Mouse (Mus musculus) spleen, adult 18-20 months (tissue): Measurements from ENCODE around the gene Slco2a1.

Source experiments
- DNase-seq, 2 experiments: peaks; one replicate each; pipeline ENCODE4 v3.0.0; 2022; ENCODE audit warnings: mixed read lengths in 2 of 2

Slco2a1 gene

GRCm38 (mm10) chr9:102988462-102988861, at the start of gene Slco2a1:
Slco2a1 (plus strand) TSS chr9:102988712.
- DNase-seq, result no peak

GRCm38 (mm10) chr9:102942221-102942620, 46.3 kb upstream of the Slco2a1 start:
- DNase-seq, result no peak

- DNase-seq, result no peak
Measured at GRCm38 (mm10) chr9:102944891-102945290, 43.6 kb upstream of the Slco2a1 start.

- no peak for DNase-seq
Measured at GRCm38 (mm10) chr9:102946469-102947015, 42.0 kb upstream of the Slco2a1 start.

GRCm38 (mm10) chr9:102948706-102949105, 39.8 kb upstream of the Slco2a1 start:
- DNase-seq, result no peak

- no peak for DNase-seq
Measured at GRCm38 (mm10) chr9:102951091-102951994, 37.2 kb upstream of the Slco2a1 start.

- no peak for DNase-seq
Measured at GRCm38 (mm10) chr9:102955866-102956265, 32.6 kb upstream of the Slco2a1 start.

- no peak for DNase-seq
Measured at GRCm38 (mm10) chr9:102958703-102959102, 29.8 kb upstream of the Slco2a1 start.

GRCm38 (mm10) chr9:102961356-102962092, 27.0 kb upstream of the Slco2a1 start:
- DNase-seq, result no peak

GRCm38 (mm10) chr9:102962093-102962788, 26.3 kb upstream of the Slco2a1 start:
- DNase-seq, result no peak

GRCm38 (mm10) chr9:102963321-102963720, 25.2 kb upstream of the Slco2a1 start:
- DNase-seq, result no peak

- DNase-seq, result no peak
Measured at GRCm38 (mm10) chr9:102964644-102965043, 23.9 kb upstream of the Slco2a1 start.

- no peak for DNase-seq
Measured at GRCm38 (mm10) chr9:102972393-102973050, 16.0 kb upstream of the Slco2a1 start.

GRCm38 (mm10) chr9:102975887-102976286, 12.6 kb upstream of the Slco2a1 start:
- DNase-seq, result no peak

GRCm38 (mm10) chr9:102977090-102977489, 11.4 kb upstream of the Slco2a1 start:
- no peak for DNase-seq

- no peak for DNase-seq
Measured at GRCm38 (mm10) chr9:102977791-102978492, 10.6 kb upstream of the Slco2a1 start.

- DNase-seq, result no peak
Measured at GRCm38 (mm10) chr9:102979011-102979700, 9.4 kb upstream of the Slco2a1 start.

GRCm38 (mm10) chr9:102979956-102980355, 8.6 kb upstream of the Slco2a1 start:
- no peak for DNase-seq

GRCm38 (mm10) chr9:102980420-102980819, 8.1 kb upstream of the Slco2a1 start:
- DNase-seq, result no peak

GRCm38 (mm10) chr9:102981791-102982190, 6.7 kb upstream of the Slco2a1 start:
- no peak for DNase-seq

GRCm38 (mm10) chr9:102982376-102982775, 6.1 kb upstream of the Slco2a1 start:
- no peak for DNase-seq
